Mouse (Mus musculus): ENCODE results near the gene Sgsh. TPM values are rescaled to one million over a fixed set of nuclear protein-coding genes. Genes with fewer than 3 reads are reported as not detected.

The Sgsh gene
- polyA plus RNA-seq, 1 experiment, result 4.2 TPM

DNA sequence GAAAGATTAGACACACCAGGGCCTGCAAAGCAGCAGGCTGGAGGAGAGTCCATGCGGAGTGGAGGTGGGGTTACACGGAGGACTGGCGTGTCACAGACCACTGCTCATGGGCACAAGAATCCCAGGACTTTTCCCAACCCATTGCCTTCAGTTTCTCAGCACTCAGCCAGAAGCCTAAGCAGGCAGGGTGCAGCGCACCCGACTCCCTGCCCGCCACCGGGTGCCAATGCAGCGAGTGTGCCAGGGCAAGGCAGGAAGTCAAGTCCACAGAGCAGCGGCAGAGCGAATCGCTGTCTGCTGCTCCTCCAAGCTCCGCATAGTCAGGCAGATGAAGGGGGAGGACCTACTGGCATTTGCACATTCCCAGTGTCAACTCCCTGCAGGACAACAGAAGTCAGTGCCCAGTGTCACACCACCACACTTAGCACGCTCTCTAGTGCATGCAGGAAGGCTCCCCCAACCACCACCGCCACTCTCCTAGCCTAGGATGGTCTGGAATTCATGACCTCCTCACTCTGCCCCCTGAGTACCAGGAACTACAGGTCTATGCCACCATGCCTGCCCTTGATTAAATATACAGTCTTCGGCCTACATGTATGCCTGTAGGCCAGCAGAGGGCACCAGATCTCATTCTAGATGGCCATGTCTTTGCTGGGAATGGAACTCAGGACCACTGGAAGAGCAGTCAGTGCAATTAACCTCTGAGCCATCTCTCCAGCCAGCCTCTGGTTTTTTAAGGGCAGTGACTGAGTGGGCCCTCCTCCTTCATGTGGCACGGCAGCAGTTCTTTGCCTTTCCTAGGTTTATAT, 50.2 kb downstream of the Sgsh start:
- Histone ChIP-seq H3ac (ENCODE audit: control insufficient read depth, insufficient read length) (no peak overlapping the region), H3K79me2 (ENCODE audit: control insufficient read depth, insufficient read depth) (no peaks in the 10 kb centered on the region), H3K4me3 (no peak overlapping the region), H3K27me3 (ENCODE audit: control insufficient read depth, insufficient read depth, insufficient read length) (peaks cover 35% of the 10 kb centered on the region), H3K36me3 (ENCODE audit: control insufficient read depth, insufficient read depth) (no peaks in the 10 kb centered on the region), H3K4me2 (ENCODE audit: low read depth) (no peak overlapping the region)
- TF ChIP-seq MYOD1 (IDR thresholded peaks at IDR 0.05; ENCODE audit: control insufficient read depth in 1 of 3, insufficient read length in 2 of 3, low read depth in 2 of 3) (no peak), CEBPB (IDR thresholded peaks at IDR 0.05; ENCODE audit: insufficient read depth, poor library complexity, severe bottlenecking) (no peak), REST (IDR thresholded peaks at IDR 0.05; ENCODE audit: insufficient read depth, insufficient read length) (no peak), MAX (IDR thresholded peaks at IDR 0.05; ENCODE audit: low read depth) (no peak)

GRCm38 (mm10) chr11:119300986-119301385, 54.4 kb downstream of the Sgsh start:
- peak overlapping the region; percentile 98 for H3K4me3 ChIP-seq
- H3K79me2 ChIP-seq (ENCODE audit: control insufficient read depth, insufficient read depth), result peaks cover 28% of the 10 kb centered on the region
- no peak overlapping the region for H3ac ChIP-seq (ENCODE audit: control insufficient read depth, insufficient read length)
- H3K4me2 ChIP-seq (ENCODE audit: low read depth), result peak overlapping the region; percentile 77
- peaks cover 29% of the 10 kb centered on the region for H3K27me3 ChIP-seq (ENCODE audit: control insufficient read depth, insufficient read depth, insufficient read length)
- peaks cover 10% of the 10 kb centered on the region for H3K36me3 ChIP-seq (ENCODE audit: control insufficient read depth, insufficient read depth)
- TF ChIP-seq MYOG (IDR thresholded peaks at IDR 0.05; ENCODE audit: control insufficient read depth in 1 of 3, insufficient read depth in 1 of 3, insufficient read length in 2 of 3, low read depth in 2 of 3) (no peak), TCF3 (IDR thresholded peaks at IDR 0.05; ENCODE audit: insufficient read length, low read depth) (no peak), MAX (IDR thresholded peaks at IDR 0.05; ENCODE audit: low read depth) (no peak), USF1 (IDR thresholded peaks at IDR 0.05; ENCODE audit: low read depth) (no peak), E2F4 (IDR thresholded peaks at IDR 0.05; ENCODE audit: insufficient read depth) (no peak), MYOD1 (IDR thresholded peaks at IDR 0.05; ENCODE audit: control insufficient read depth in 1 of 3, insufficient read length in 2 of 3, low read depth in 2 of 3) (no peak), CEBPB (IDR thresholded peaks at IDR 0.05; ENCODE audit: insufficient read depth, poor library complexity, severe bottlenecking) (no peak)

- peak overlapping the region; percentile 98 for H3K4me3 ChIP-seq
Observed at GRCm38 (mm10) chr11:119300246-119300935, 54.9 kb downstream of the Sgsh start.

DNA sequence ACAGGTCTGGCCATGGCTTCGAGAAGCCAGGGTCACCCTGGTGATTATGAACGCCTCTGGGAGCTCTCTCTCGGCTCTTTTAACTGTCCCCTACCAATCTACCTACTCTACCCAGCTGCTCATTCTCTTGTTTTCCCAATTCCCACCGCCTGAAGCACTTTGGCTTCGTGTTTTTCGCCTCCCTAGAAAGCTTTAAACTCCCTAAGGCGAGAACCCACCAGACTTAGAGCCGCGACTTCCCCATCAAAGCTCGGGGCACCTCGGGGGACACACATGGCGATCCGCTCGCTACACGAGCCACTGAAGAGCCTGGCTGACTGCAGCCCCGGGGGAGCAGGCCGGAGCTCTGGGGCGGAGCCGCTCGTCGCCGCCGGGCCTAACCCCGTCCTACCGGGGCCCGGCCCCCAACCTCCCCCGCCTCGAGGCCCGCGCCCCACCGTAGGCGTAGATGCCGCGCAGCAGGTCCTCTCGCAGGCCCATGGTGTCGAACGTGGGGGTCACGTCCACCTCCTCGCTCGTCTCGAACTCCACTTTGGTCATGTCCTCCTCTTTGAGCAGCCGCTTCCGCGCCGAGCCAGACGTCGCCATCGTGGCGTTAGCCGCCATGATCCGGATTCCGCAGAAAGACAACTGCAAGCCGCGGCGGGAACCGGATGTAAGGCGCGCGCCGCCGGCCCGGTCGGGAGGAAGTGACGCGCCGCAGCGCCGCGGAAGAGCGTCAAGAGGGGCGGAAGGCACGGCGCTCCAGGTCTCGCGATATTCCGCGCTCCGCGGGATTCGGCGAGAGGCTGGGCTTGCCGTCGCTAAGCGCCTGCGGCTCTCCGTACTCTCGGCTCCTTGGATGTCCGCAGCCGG, 55.7 kb downstream of the Sgsh start, which contains the start of gene Eif4a3:
TSS of gene Eif4a3 (minus strand) at position 699 of the 855 bp plus-strand sequence.
- Histone ChIP-seq H3K4me2 (ENCODE audit: low read depth) (peak within 1 kb of the TSS; percentile 98), H3K79me2 (ENCODE audit: control insufficient read depth, insufficient read depth) (peaks cover 28% of the 10 kb centered on the region), H3K4me3 (peak within 1 kb of the TSS; percentile 98), H3ac (ENCODE audit: control insufficient read depth, insufficient read length) (peak within 1 kb of the TSS; percentile 94), H3K27me3 (ENCODE audit: control insufficient read depth, insufficient read depth, insufficient read length) (peaks cover 22% of the 10 kb centered on the region), H3K36me3 (ENCODE audit: control insufficient read depth, insufficient read depth) (peaks cover 16% of the 10 kb centered on the region)
- no peak for TF ChIP-seq REST (IDR thresholded peaks at IDR 0.05; ENCODE audit: insufficient read depth, insufficient read length)
- peak; percentile 10 for TF ChIP-seq E2F4 (IDR thresholded peaks at IDR 0.05; ENCODE audit: insufficient read depth)
- peak; percentile 60 for TF ChIP-seq POLR2A (IDR thresholded peaks at IDR 0.05; ENCODE audit: insufficient read length, low read depth)
- TF ChIP-seq POLR2AphosphoS2 (IDR thresholded peaks at IDR 0.05; ENCODE audit: insufficient read length, low read depth), result peak; percentile 56
- TF ChIP-seq SRF (IDR thresholded peaks at IDR 0.05; ENCODE audit: control insufficient read depth, insufficient read length, low read depth), result peak; percentile 51
- TF ChIP-seq MYOG (IDR thresholded peaks at IDR 0.05; ENCODE audit: control insufficient read depth in 1 of 3, insufficient read depth in 1 of 3, insufficient read length in 2 of 3, low read depth in 2 of 3), result peak in 2 of 3 experiments; percentile 33 to 53

More at GRCm38 (mm10) chr11:119300246-119300935, 54.9 kb downstream of the Sgsh start:
- H3ac ChIP-seq (ENCODE audit: control insufficient read depth, insufficient read length), result peak overlapping the region; percentile 94
- H3K4me2 ChIP-seq (ENCODE audit: low read depth), result peak overlapping the region; percentile 77
- peaks cover 28% of the 10 kb centered on the region for H3K79me2 ChIP-seq (ENCODE audit: control insufficient read depth, insufficient read depth)
- TF ChIP-seq MAX (IDR thresholded peaks at IDR 0.05; ENCODE audit: low read depth), result no peak
- TF ChIP-seq USF1 (IDR thresholded peaks at IDR 0.05; ENCODE audit: low read depth), result no peak
- TF ChIP-seq TCF3 (IDR thresholded peaks at IDR 0.05; ENCODE audit: insufficient read length, low read depth), result no peak
- TF ChIP-seq E2F4 (IDR thresholded peaks at IDR 0.05; ENCODE audit: insufficient read depth), result peak; percentile 82
- no peak for TF ChIP-seq MYOD1 (IDR thresholded peaks at IDR 0.05; ENCODE audit: control insufficient read depth in 1 of 3, insufficient read length in 2 of 3, low read depth in 2 of 3)
- no peak for TF ChIP-seq SRF (IDR thresholded peaks at IDR 0.05; ENCODE audit: control insufficient read depth, insufficient read length, low read depth)
- H3K27me3 ChIP-seq (ENCODE audit: control insufficient read depth, insufficient read depth, insufficient read length), result peaks cover 29% of the 10 kb centered on the region
- H3K36me3 ChIP-seq (ENCODE audit: control insufficient read depth, insufficient read depth), result peaks cover 10% of the 10 kb centered on the region

GRCm38 (mm10) chr11:119298917-119299316, 56.4 kb downstream of the Sgsh start:
- Histone ChIP-seq H3K4me3 (peak overlapping the region; percentile 98), H3K36me3 (ENCODE audit: control insufficient read depth, insufficient read depth) (peaks cover 18% of the 10 kb centered on the region), H3K4me2 (ENCODE audit: low read depth) (peak overlapping the region; percentile 98), H3K27me3 (ENCODE audit: control insufficient read depth, insufficient read depth, insufficient read length) (peaks cover 15% of the 10 kb centered on the region), H3K79me2 (ENCODE audit: control insufficient read depth, insufficient read depth) (peaks cover 28% of the 10 kb centered on the region), H3ac (ENCODE audit: control insufficient read depth, insufficient read length) (peak overlapping the region; percentile 94)
- TF ChIP-seq TCF12 (IDR thresholded peaks at IDR 0.05; ENCODE audit: insufficient read depth, poor library complexity, severe bottlenecking) (no peak), TCF3 (IDR thresholded peaks at IDR 0.05; ENCODE audit: insufficient read length, low read depth) (no peak), USF1 (IDR thresholded peaks at IDR 0.05; ENCODE audit: low read depth) (no peak), MYOG (IDR thresholded peaks at IDR 0.05; ENCODE audit: control insufficient read depth in 1 of 3, insufficient read depth in 1 of 3, insufficient read length in 2 of 3, low read depth in 2 of 3) (no peak), REST (IDR thresholded peaks at IDR 0.05; ENCODE audit: insufficient read depth, insufficient read length) (no peak), MAX (IDR thresholded peaks at IDR 0.05; ENCODE audit: low read depth) (no peak), POLR2AphosphoS2 (IDR thresholded peaks at IDR 0.05; ENCODE audit: insufficient read length, low read depth) (no peak), SRF (IDR thresholded peaks at IDR 0.05; ENCODE audit: control insufficient read depth, insufficient read length, low read depth) (no peak), POLR2A (IDR thresholded peaks at IDR 0.05; ENCODE audit: insufficient read length, low read depth) (no peak), MYOD1 (IDR thresholded peaks at IDR 0.05; ENCODE audit: control insufficient read depth in 1 of 3, insufficient read length in 2 of 3, low read depth in 2 of 3) (no peak), E2F4 (IDR thresholded peaks at IDR 0.05; ENCODE audit: insufficient read depth) (no peak), CEBPB (IDR thresholded peaks at IDR 0.05; ENCODE audit: insufficient read depth, poor library complexity, severe bottlenecking) (no peak)

All from myocyte (in vitro differentiated cells).